Mouse (Mus musculus): ENCODE measurements around the gene Ryr2. TPM values are rescaled to one million over a fixed set of nuclear protein-coding genes. Genes with fewer than 3 reads are reported as not detected.

Gene Ryr2
- polyA plus RNA-seq, 1 experiment from 2014 or later = 1.1 TPM

GRCm38 (mm10) chr13:11891115-11891514, 215.6 kb downstream of the Ryr2 start:
- no peak for ATAC-seq (ENCODE audit: low FRiP score)
- H3K36me3 ChIP-seq = no peaks in the 10 kb centered on the region
- no peak overlapping the region for H3K4me2 ChIP-seq (replicated peaks)
- H3K4me3 ChIP-seq = no peak overlapping the region
- no peak overlapping the region for H3K27ac ChIP-seq
- no peaks in the 10 kb centered on the region for H3K9me3 ChIP-seq (replicated peaks)
- no peak overlapping the region for H3K9ac ChIP-seq
- H3K4me1 ChIP-seq = no peaks in the 10 kb centered on the region
- whole genome bisulfite sequencing = 86% methylated on average over 3 of the region's 3 CpGs
- H3K27me3 ChIP-seq = no peaks in the 10 kb centered on the region

GRCm38 (mm10) chr13:11884175-11884574, 222.6 kb downstream of the Ryr2 start:
- no peaks in the 10 kb centered on the region; the same call in 1 of the 2 replicates for H3K4me1 ChIP-seq
- no peak for ATAC-seq (ENCODE audit: low FRiP score)
- no peaks in the 10 kb centered on the region for H3K9me3 ChIP-seq (replicated peaks)
- no peak overlapping the region for H3K4me3 ChIP-seq
- H3K27ac ChIP-seq = no peak overlapping the region
- no peak overlapping the region for H3K4me2 ChIP-seq (replicated peaks)
- 83% methylated on average over 3 of the region's 3 CpGs for WGBS
- H3K36me3 ChIP-seq = no peaks in the 10 kb centered on the region
- no peak overlapping the region for H3K9ac ChIP-seq
- no peaks in the 10 kb centered on the region for H3K27me3 ChIP-seq

DNA sequence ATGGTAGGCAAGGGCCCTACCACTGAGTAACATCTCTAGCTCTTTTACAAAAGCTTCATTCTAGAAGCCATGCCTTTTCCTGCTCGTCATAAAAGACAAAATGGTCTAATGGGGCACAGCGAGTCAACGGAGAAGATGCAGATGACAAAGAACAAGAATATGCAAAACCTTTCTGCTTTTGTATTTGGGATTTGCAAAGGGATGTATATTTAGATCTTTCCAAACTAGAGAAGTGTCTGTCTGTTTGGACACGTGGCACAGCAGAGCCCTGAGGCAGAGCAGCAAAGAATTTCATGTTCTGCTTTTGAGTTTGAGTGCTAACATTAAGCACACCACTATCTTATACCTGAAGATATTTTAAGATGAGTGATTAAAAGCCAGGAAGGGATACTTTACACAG, 224.4 kb downstream of the Ryr2 start:
- Histone ChIP-seq H3K27me3 (no peaks in the 10 kb centered on the region), H3K4me1 (no peaks in the 10 kb centered on the region; the same call in 1 of the 2 replicates), H3K36me3 (no peaks in the 10 kb centered on the region), H3K9me3 (replicated peaks) (no peaks in the 10 kb centered on the region), H3K4me2 (replicated peaks) (no peak overlapping the region), H3K9ac (no peak overlapping the region), H3K27ac (no peak overlapping the region), H3K4me3 (no peak overlapping the region)
- WGBS = 90% methylated on average over 4 of the region's 4 CpGs
- ATAC-seq (ENCODE audit: low FRiP score) = no peak

- Histone ChIP-seq H3K27me3 (no peaks in the 10 kb centered on the region), H3K9ac (no peak overlapping the region), H3K4me2 (replicated peaks) (no peak overlapping the region), H3K36me3 (no peaks in the 10 kb centered on the region), H3K4me3 (no peak overlapping the region), H3K4me1 (no peaks in the 10 kb centered on the region; the same call in 1 of the 2 replicates), H3K27ac (0 out of 2 replicates have a peak overlapping the region, but pooled peaks have one; percentile 5), H3K9me3 (replicated peaks) (no peaks in the 10 kb centered on the region)
- WGBS = 32% methylated on average over 10 of the region's 10 CpGs
- ATAC-seq (ENCODE audit: low FRiP score) = peak; percentile 78
Measured at GRCm38 (mm10) chr13:11880503-11881227, 226.1 kb downstream of the Ryr2 start.

GRCm38 (mm10) chr13:11879037-11879436, 227.7 kb downstream of the Ryr2 start:
- Histone ChIP-seq H3K4me3 (no peak overlapping the region), H3K4me2 (replicated peaks) (no peak overlapping the region), H3K9me3 (replicated peaks) (no peaks in the 10 kb centered on the region), H3K9ac (no peak overlapping the region), H3K27ac (no peak overlapping the region), H3K27me3 (no peaks in the 10 kb centered on the region), H3K36me3 (no peaks in the 10 kb centered on the region), H3K4me1 (no peaks in the 10 kb centered on the region; the same call in 1 of the 2 replicates)
- WGBS = 46% methylated on average over 3 of the region's 3 CpGs
- ATAC-seq (ENCODE audit: low FRiP score) = no peak

- H3K27me3 ChIP-seq = no peaks in the 10 kb centered on the region
- no peak for ATAC-seq (ENCODE audit: low FRiP score)
- no peaks in the 10 kb centered on the region for H3K36me3 ChIP-seq
- H3K27ac ChIP-seq = no peak overlapping the region
- H3K9ac ChIP-seq = no peak overlapping the region
- H3K9me3 ChIP-seq (replicated peaks) = no peaks in the 10 kb centered on the region
- no peaks in the 10 kb centered on the region; the same call in 1 of the 2 replicates for H3K4me1 ChIP-seq
- H3K4me2 ChIP-seq (replicated peaks) = no peak overlapping the region
- whole genome bisulfite sequencing = 7% methylated on average over 1 of the region's 1 CpGs
- no peak overlapping the region for H3K4me3 ChIP-seq
Measured at GRCm38 (mm10) chr13:11874852-11875251, 231.9 kb downstream of the Ryr2 start.

DNA sequence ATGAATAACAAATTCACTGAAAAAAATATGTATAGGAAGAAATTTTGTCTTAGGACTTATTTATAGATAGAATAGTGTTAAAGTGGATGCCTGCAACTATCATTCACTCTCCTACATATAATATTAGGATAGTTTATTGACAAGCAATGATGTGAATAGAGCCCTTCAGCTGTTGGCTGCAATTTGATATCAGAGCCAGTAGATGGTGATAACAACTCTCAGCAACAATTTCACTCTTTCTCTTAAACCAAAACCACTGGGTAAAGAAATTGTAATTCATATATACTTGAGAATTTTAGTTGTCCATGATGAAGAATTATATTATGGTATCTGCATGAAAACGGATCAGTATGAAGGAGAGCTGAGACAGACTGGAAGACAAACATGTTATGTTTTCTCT, 236.8 kb downstream of the Ryr2 start:
- no peaks in the 10 kb centered on the region for H3K9me3 ChIP-seq (replicated peaks)
- 81% methylated on average over 1 of the region's 1 CpGs for WGBS
- H3K4me3 ChIP-seq = no peak overlapping the region
- no peaks in the 10 kb centered on the region for H3K27me3 ChIP-seq
- no peak overlapping the region for H3K4me2 ChIP-seq (replicated peaks)
- no peaks in the 10 kb centered on the region for H3K36me3 ChIP-seq
- no peaks in the 10 kb centered on the region for H3K4me1 ChIP-seq
- H3K27ac ChIP-seq = no peak overlapping the region
- no peak overlapping the region for H3K9ac ChIP-seq
- ATAC-seq (ENCODE audit: low FRiP score) = no peak

GRCm38 (mm10) chr13:11869486-11869885, 237.3 kb downstream of the Ryr2 start:
- Histone ChIP-seq H3K27ac (no peak overlapping the region), H3K4me1 (no peaks in the 10 kb centered on the region), H3K4me2 (replicated peaks) (no peak overlapping the region), H3K4me3 (no peak overlapping the region), H3K9me3 (replicated peaks) (no peaks in the 10 kb centered on the region), H3K27me3 (no peaks in the 10 kb centered on the region), H3K36me3 (no peaks in the 10 kb centered on the region), H3K9ac (no peak overlapping the region)
- WGBS = 82% methylated on average over 2 of the region's 2 CpGs
- no peak for ATAC-seq (ENCODE audit: low FRiP score)

GRCm38 (mm10) chr13:11868979-11869378, 237.8 kb downstream of the Ryr2 start:
- Histone ChIP-seq H3K27me3 (no peaks in the 10 kb centered on the region), H3K27ac (no peak overlapping the region), H3K36me3 (no peaks in the 10 kb centered on the region), H3K4me3 (no peak overlapping the region), H3K9ac (no peak overlapping the region), H3K4me1 (no peaks in the 10 kb centered on the region), H3K9me3 (replicated peaks) (no peaks in the 10 kb centered on the region), H3K4me2 (replicated peaks) (no peak overlapping the region)
- no peak for ATAC-seq (ENCODE audit: low FRiP score)
- WGBS = 85% methylated on average over 2 of the region's 2 CpGs

DNA sequence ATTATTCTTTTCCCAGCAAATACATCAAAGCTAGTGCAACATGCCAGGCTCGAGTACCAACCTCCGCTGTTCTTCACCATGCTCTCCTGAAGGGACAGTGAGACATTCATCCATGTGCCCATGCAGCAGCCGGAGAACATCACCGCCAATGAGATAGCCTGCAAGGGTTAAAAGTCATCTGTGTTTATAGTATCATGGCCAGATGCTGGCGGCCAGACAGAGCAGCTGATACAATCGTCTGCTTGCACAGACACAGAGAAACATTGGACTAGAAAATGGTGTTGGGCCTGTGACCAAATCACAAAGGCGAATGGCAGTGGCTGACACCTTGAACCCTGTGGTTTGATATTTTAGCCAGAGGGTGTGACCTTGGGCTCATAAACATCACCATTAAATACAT, 238.7 kb downstream of the Ryr2 start:
- ATAC-seq (ENCODE audit: low FRiP score) = no peak

GRCm38 (mm10) chr13:11865261-11865660, 241.5 kb downstream of the Ryr2 start:
- no peak overlapping the region for H3K4me3 ChIP-seq
- no peaks in the 10 kb centered on the region for H3K36me3 ChIP-seq
- H3K27me3 ChIP-seq = no peaks in the 10 kb centered on the region
- 92% methylated on average over 3 of the region's 3 CpGs for WGBS
- H3K4me1 ChIP-seq = no peaks in the 10 kb centered on the region
- no peak for ATAC-seq (ENCODE audit: low FRiP score)
- H3K27ac ChIP-seq = no peak overlapping the region
- H3K9me3 ChIP-seq (replicated peaks) = no peaks in the 10 kb centered on the region
- H3K9ac ChIP-seq = no peak overlapping the region
- no peak overlapping the region for H3K4me2 ChIP-seq (replicated peaks)

More for the DNA sequence above, 238.7 kb downstream of the Ryr2 start:
- Histone ChIP-seq H3K4me2 (replicated peaks) (no peak overlapping the region), H3K9ac (no peak overlapping the region), H3K4me1 (no peaks in the 10 kb centered on the region), H3K27me3 (no peaks in the 10 kb centered on the region), H3K27ac (no peak overlapping the region), H3K4me3 (no peak overlapping the region), H3K9me3 (replicated peaks) (no peaks in the 10 kb centered on the region), H3K36me3 (no peaks in the 10 kb centered on the region)
- WGBS = 82% methylated on average over 7 of the region's 7 CpGs

DNA sequence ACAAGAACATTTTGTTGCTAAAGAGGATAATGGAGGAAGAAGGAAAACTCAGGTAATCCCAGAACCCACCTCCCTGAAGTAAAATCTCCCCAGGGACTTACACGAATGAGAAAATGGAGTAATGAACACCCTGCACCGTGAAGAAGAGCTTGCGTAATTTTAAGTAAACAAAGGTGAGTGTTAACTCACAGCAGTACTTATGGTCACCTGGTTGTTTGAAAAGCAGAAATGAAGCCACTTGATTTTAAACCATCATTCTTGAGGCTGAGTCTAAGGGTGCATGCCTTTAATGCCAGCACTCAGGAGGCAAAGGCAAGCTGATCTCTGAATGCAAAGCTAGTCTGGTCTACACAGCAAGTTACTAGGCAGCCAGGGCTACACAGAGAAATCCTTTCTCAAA, 255.1 kb downstream of the Ryr2 start:
- no peak for ATAC-seq (ENCODE audit: low FRiP score)
- no peak overlapping the region for H3K27ac ChIP-seq
- H3K4me1 ChIP-seq = no peaks in the 10 kb centered on the region
- no peak overlapping the region for H3K4me3 ChIP-seq
- H3K27me3 ChIP-seq = no peaks in the 10 kb centered on the region
- H3K36me3 ChIP-seq = no peaks in the 10 kb centered on the region
- H3K4me2 ChIP-seq (replicated peaks) = no peak overlapping the region
- WGBS = 90% methylated on average over 3 of the region's 3 CpGs
- H3K9me3 ChIP-seq (replicated peaks) = no peaks in the 10 kb centered on the region
- no peak overlapping the region for H3K9ac ChIP-seq

- Histone ChIP-seq H3K36me3 (no peaks in the 10 kb centered on the region), H3K4me1 (no peaks in the 10 kb centered on the region), H3K4me2 (replicated peaks) (no peak overlapping the region), H3K9ac (no peak overlapping the region), H3K27me3 (no peaks in the 10 kb centered on the region), H3K9me3 (replicated peaks) (no peaks in the 10 kb centered on the region), H3K4me3 (no peak overlapping the region), H3K27ac (no peak overlapping the region)
- ATAC-seq (ENCODE audit: low FRiP score) = no peak
- WGBS = 91% methylated on average over 1 of the region's 1 CpGs
Measured at GRCm38 (mm10) chr13:11843889-11844288, 262.9 kb downstream of the Ryr2 start.
